Mouse (Mus musculus) right cerebral cortex, postnatal 14 days (tissue): Measurements from ENCODE around the gene Ephb3.
"Not testable (repeated sequence)": the region's sequence is repeated elsewhere in the genome, so short reads cannot be mapped to it uniquely, and the experiment has no call there.

ENCODE experiments used
- DNase-seq: peaks from one replicate; pipeline ENCODE4 v3.0.0; 2022

Gene Ephb3

DNA sequence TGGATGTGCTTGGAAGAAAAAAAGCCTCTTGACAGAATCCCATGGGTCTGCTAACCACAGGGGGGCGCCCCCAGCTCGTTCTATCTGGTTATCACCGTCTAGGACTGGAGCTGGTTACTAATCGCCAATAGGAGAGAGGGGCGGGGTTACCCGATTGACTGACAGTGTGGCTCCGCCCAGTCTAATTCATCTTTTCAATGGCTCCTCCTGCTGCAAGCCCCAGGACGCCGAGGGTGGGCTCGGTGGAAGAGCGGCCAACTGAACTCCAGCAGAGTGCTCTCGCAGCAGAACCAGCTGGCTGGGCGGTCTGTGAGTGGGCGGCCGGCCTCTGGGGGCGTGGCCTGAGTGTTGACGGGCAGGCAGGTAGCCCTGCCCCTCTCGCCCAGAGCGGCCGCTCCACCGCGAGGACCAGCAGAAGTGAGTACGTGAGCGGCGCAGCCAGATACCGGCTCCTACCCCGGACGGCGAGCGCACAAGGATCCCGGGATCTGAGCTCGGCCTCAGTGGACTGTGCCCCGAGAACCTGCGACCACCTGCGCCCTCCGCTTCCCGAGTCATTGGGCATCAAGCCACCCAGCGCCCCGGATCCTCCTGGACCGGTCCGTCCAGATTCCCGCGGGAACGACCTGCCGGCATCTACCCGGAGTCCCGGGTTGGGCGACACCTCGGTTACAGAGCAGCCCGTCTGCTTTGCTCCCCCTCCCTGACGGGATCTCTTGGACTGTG lies at the start of gene Ephb3:
Ephb3 (plus strand) TSS at position 389 of the 726 bp plus-strand sequence.
- DNase-seq, result peak; percentile 100

DNA sequence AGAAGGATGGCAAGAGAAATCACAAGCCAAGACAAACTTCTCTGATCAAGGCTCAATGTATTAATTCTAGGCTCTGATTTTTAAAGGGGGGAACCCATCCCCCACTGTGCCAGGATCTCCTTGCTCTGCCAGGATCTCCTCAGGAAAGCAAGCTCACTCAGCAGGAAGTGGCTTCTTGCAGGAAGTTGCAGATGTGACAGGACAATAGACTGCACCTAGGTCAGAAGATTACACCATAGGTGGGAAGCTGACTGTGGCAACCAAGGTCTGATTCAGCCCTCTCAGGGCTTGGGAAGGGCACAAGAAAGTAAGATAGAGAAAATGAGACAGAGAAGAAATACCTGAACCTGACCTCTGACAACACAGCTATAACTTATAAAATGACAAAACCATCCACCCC lies 48.3 kb upstream of the Ephb3 start:
- not testable (repeated sequence) for DNase-seq

DNA sequence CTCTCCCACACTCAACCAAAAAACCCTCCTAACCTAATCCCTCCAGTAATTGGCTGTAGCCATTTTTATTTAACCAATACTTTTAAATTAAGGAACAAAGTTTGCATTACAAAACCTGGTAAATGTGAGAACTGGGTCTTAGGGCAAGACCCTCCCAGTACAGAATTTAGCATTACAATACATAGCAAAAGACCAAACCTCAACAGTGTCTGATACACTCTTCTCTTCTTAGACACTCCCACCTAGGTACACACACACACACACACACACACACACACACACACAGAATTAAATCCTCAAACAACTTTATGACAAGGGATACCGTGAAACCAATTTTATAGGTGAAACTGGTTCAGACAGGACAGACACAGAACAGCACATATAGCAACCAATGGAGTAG lies 45.3 kb upstream of the Ephb3 start:
- DNase-seq, result not testable (repeated sequence)

GRCm38 (mm10) chr16:21163423-21163822 lies 41.1 kb upstream of the Ephb3 start:
- DNase-seq, result not testable (repeated sequence)

DNA sequence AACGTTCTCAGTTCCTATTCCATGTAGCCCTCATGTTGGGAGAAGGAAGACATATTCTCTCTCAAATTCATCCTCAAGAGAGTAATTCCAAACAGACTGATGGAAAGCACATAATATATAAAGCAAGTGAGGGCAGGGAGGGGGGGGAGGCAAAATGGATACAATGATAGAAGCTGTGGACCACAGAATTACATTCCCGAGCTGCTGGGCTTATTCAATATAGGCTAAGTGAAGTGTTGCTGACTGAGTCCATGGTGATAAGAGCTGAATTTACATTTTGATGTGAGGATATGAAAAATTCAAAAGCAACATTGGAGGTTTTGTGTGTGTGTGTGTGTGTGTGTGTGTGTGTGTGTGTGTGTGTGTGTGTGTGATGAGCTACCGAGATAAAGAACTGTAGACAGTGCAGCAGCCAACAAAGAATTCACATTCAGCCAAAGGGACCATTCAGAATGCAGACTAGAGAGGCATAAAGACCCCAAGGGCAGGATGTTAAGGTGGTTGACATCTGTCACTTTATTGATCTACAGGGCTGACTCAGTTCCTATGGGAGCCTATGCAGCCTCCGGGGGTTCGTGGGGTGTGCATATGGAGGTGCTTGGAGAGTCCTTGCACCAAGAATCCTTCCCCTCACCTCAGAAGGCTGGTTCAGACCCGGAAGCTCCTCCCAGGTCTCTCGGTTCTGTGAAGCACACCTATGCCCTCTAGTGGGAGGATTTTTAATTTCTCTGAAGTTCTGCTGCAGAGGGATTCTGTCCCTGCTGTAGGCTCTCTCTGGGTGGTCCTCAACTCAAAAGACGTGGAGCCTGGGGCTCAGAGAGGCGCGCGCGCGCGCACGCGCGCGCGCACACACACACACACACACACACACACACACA lies 39.0 kb upstream of the Ephb3 start:
- not testable (repeated sequence) for DNase-seq

DNA sequence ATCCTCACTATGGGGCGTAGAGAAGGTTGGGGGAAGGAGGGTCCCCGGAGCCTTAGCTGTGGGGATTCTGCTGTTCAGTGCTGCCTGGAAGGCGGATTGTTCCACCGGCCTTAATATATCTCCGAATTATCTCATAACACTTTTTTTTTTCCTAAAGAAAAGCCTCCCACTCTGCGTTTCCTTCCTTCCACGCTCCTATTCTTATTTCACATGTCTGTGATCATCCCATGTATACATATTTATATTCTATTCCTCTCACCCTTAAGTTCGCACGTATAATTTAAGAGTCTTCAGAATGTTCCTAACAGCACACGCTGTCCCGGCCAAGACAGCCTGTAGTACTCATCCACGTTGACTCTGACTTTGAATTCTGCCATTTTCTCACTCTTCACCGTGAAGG lies 35.8 kb upstream of the Ephb3 start:
- DNase-seq, result no peak

DNA sequence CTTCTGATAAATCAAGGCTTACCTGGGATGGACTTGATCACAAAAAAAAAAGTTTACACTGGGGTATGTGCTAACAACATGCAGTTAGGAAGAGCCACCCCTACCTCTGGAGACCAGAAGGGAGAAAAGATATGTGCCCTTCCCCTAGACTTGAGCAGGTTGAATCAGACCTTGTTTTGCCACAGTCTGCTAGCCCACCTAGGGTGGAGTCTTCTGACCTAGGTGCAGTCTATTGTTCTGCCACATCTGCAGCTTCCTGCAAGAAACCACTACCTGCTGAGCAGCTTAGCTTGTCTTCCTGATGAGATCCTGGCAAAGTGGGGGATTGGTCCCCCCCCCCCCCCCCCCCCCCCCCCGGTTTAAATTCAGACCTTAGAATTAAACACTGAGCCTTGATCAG lies 29.3 kb upstream of the Ephb3 start:
- no peak for DNase-seq

DNA sequence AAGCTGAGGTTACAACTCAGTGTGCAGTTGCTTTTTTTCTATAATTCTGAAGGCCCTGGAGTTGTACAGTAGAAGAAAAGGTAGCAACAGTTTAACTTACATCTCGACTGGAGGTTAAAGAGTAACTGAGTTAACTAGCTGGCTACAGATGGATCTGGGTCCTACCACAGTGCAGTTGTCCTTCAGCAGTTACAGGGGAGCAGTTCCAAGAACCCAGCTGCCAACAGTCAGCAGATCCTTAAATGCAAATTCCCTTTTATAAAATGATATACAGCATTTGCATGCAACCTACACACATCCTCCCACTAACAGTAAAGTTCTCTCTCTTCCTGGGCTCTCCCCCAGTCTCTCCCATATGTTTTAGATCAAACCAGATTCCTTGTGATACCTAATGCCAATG lies 22.4 kb upstream of the Ephb3 start:
- no peak for DNase-seq

DNA sequence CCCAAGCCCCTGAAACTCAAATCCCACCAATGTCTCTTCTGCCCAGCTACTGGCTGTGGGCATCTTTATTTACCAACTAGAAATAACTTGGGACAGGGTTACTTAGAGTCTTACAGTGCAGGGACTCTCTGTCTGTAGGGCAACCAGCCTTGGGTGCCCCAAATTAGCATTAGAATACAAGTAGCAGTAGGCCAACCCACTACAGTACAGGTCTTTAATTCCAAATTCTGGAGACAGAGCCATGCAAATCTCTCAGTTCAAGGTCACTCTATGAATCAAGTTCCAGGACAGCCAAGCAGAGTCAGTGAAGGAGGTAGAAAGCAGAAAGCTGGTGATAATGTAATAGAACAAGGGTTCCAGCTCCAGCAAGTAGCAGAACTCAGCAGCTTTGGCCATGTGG lies 19.9 kb upstream of the Ephb3 start:
- no peak for DNase-seq

GRCm38 (mm10) chr16:21187568-21187967 lies 17.0 kb upstream of the Ephb3 start:
- no peak for DNase-seq

DNA sequence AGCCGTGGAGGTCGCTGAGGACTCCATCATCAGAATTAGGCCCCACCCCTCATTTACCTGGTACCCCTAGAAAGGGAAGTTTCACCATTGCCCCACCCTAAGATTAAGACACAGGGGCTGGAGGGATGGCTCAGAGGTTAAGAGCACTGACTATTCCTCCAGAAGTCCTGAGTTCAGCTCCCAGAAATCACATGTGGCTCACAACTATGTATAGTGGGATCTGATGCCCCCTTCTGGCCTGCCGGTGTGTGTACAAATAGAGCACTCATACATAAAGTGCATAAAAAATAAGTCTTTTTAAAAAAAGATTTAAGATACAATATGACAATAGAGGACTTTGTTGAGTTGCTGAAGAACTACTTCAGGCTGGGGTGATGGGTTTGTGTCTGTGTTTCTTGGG lies 16.2 kb upstream of the Ephb3 start:
- peak; percentile 50 for DNase-seq

GRCm38 (mm10) chr16:21191569-21191968 lies 13.0 kb upstream of the Ephb3 start:
- DNase-seq, result no peak

DNA sequence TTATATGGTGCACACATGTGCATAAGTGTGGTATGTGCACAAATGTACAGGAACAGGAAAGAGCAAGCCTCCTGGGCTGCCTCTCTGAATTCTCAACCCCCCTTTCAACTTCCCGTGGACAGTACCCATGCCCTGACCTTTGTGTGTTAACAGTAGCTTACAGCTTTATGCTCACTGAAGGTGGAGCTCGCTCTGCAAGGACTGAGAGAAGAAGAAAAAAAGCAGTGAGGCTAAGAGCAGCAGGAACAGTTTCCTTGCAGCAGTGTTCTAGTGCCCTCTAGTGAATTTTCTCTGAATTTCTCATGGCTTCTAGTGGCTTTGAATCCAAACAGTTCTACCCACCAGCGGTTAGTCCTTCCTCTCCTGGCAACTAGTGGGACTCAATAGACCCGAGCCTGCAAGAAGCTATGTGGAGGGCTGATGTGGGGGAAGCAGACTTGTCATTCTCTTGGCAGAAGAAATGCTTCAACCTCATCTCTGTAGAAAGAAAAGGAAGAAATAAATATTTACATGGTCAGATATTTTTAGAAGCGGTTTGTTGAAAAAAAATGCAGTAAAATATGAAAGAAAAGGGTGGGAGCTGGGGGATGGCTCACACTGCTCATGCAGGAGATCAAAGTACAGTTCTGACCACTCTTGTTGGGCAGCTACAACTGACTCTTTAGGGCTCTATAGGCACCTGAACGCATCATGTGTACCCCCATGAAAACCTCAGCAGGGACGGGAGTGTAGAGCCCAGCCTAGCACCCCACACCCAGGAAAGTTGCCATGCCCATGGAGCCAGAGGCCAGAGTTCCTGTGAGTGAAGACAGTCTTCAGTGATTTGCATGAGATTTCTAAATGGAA lies 11.8 kb upstream of the Ephb3 start:
- no peak for DNase-seq

GRCm38 (mm10) chr16:21194182-21194581 lies 10.4 kb upstream of the Ephb3 start:
- DNase-seq, result no peak

- DNase-seq, result no peak
Measured at GRCm38 (mm10) chr16:21195260-21195866, 9.2 kb upstream of the Ephb3 start.

- DNase-seq, result no peak
Measured at GRCm38 (mm10) chr16:21196576-21196975, 8.0 kb upstream of the Ephb3 start.

DNA sequence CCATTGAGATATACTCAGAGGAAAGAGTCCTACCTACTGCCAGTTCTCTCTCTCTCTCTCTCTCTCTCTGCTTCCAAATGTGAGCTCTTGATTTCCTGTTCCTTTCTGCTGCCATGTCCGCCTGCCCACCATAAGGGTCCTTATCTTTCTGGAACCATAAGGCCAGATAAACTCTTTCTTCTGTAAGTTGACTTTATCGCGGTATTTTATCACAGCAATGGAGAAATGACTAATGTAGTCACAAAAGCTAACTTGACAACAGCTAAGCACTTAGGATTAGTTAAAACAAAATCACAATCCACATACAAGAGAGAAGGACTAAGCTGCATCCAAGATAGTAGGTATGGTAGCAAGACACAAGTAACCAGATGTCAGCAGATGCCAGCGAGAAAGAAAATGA lies 7.0 kb upstream of the Ephb3 start:
- DNase-seq, result no peak

- no peak for DNase-seq
Measured at GRCm38 (mm10) chr16:21198006-21198405, 6.5 kb upstream of the Ephb3 start.

DNA sequence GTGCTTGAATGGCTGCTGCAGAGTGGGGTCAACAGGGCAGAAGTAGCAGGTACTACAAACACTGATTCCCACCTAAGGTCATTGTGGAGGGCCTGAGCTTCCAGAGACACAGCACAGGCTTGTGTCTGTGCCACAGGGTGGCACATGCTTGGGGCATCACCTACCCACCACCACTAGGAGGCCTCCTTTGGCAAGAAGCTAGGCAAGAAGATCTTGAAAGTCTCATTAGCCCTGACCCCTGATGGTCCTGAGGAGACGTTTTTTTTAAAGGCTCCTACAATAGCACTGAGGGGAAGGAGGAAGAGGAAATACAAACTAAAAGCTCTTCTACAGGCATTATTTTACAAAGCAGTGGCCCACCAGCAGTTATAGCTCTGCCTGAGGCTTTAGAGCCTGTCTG lies 6.0 kb upstream of the Ephb3 start:
- no peak for DNase-seq

GRCm38 (mm10) chr16:21199426-21199825 lies 5.1 kb upstream of the Ephb3 start:
- DNase-seq, result no peak

GRCm38 (mm10) chr16:21202731-21203130 lies 1.8 kb upstream of the Ephb3 start:
- DNase-seq, result no peak

- DNase-seq, result no peak
Measured at GRCm38 (mm10) chr16:21205093-21205886, 735 bp downstream of the Ephb3 start.
